Mouse (Mus musculus): ENCODE data around the gene Gm37240. TPM values are rescaled to one million over a fixed set of nuclear protein-coding genes. Genes with fewer than 3 reads are reported as not detected.
"Not testable (repeated sequence)": the region's sequence is repeated elsewhere in the genome, so short reads cannot be mapped to it uniquely, and the experiment has no call there.

Gm37240 gene
- polyA plus RNA-seq, 1 experiment from 2014 or later = 0.67 TPM

GRCm38 (mm10) chr3:84563415-84563814 is 1323.9 kb downstream of the Gm37240 start:
- no peaks in the 10 kb centered on the region for H3K36me3 ChIP-seq (ENCODE audit: control insufficient read depth, insufficient read depth, low read length)
- DNase-seq (ENCODE audit: low spot score, missing footprints) (no peak), ATAC-seq (ENCODE audit: low FRiP score) (no peak)
- no peaks in the 10 kb centered on the region for H3K9me3 ChIP-seq (ENCODE audit: control insufficient read depth, low read length)
- 91% methylated on average over 4 of the region's 4 CpGs for WGBS
- H3K27ac ChIP-seq (ENCODE audit: low read depth, low read length) = no peak overlapping the region
- no peaks in the 10 kb centered on the region for H3K27me3 ChIP-seq (ENCODE audit: control insufficient read depth, insufficient read depth, low read length)
- H3K9ac ChIP-seq (ENCODE audit: low read length) = no peak overlapping the region
- no peak overlapping the region for H3K4me3 ChIP-seq (ENCODE audit: low read depth, low read length)
- no peak overlapping the region for H3K4me2 ChIP-seq
- H3K4me1 ChIP-seq (ENCODE audit: control insufficient read depth, insufficient read depth, low read length) = no peaks in the 10 kb centered on the region

- not testable (repeated sequence) for H3K27me3 ChIP-seq (ENCODE audit: control insufficient read depth, insufficient read depth, low read length); H3K9me3 ChIP-seq (ENCODE audit: control insufficient read depth, low read length); H3K4me2 ChIP-seq; H3K9ac ChIP-seq (ENCODE audit: low read length); H3K27ac ChIP-seq (ENCODE audit: low read depth, low read length); ATAC-seq (ENCODE audit: low FRiP score); H3K36me3 ChIP-seq (ENCODE audit: control insufficient read depth, insufficient read depth, low read length); DNase-seq (ENCODE audit: low spot score, missing footprints); H3K4me3 ChIP-seq (ENCODE audit: low read depth, low read length); H3K4me1 ChIP-seq (ENCODE audit: control insufficient read depth, insufficient read depth, low read length)
- 94% methylated on average over 2 of the region's 2 CpGs for whole genome bisulfite sequencing
These were observed 1324.4 kb downstream of the Gm37240 start for GRCm38 (mm10) chr3:84562911-84563310.

- 97% methylated on average over 3 of the region's 3 CpGs for WGBS
These were observed 1329.0 kb downstream of the Gm37240 start for GRCm38 (mm10) chr3:84558301-84558700.

GRCm38 (mm10) chr3:84555780-84556179 is 1331.5 kb downstream of the Gm37240 start:
- H3K27me3 ChIP-seq (ENCODE audit: control insufficient read depth, insufficient read depth, low read length) = no peaks in the 10 kb centered on the region
- no peak overlapping the region for H3K9ac ChIP-seq (ENCODE audit: low read length)
- no peaks in the 10 kb centered on the region for H3K36me3 ChIP-seq (ENCODE audit: control insufficient read depth, insufficient read depth, low read length)
- 87% methylated on average over 3 of the region's 3 CpGs for WGBS
- H3K4me1 ChIP-seq (ENCODE audit: control insufficient read depth, insufficient read depth, low read length) = no peaks in the 10 kb centered on the region
- DNase-seq (ENCODE audit: low spot score, missing footprints) = no peak
- ATAC-seq (ENCODE audit: low FRiP score) = no peak
- no peak overlapping the region for H3K4me3 ChIP-seq (ENCODE audit: low read depth, low read length)
- H3K27ac ChIP-seq (ENCODE audit: low read depth, low read length) = no peak overlapping the region
- H3K9me3 ChIP-seq (ENCODE audit: control insufficient read depth, low read length) = no peaks in the 10 kb centered on the region
- H3K4me2 ChIP-seq = no peak overlapping the region

More at GRCm38 (mm10) chr3:84558301-84558700, 1329.0 kb downstream of the Gm37240 start:
- Histone ChIP-seq H3K4me3 (ENCODE audit: low read depth, low read length) (no peak overlapping the region), H3K4me2 (no peak overlapping the region), H3K27me3 (ENCODE audit: control insufficient read depth, insufficient read depth, low read length) (no peaks in the 10 kb centered on the region), H3K9ac (ENCODE audit: low read length) (no peak overlapping the region), H3K4me1 (ENCODE audit: control insufficient read depth, insufficient read depth, low read length) (no peaks in the 10 kb centered on the region), H3K9me3 (ENCODE audit: control insufficient read depth, low read length) (no peaks in the 10 kb centered on the region), H3K36me3 (ENCODE audit: control insufficient read depth, insufficient read depth, low read length) (no peaks in the 10 kb centered on the region), H3K27ac (ENCODE audit: low read depth, low read length) (no peak overlapping the region)
- ATAC-seq (ENCODE audit: low FRiP score) (no peak), DNase-seq (ENCODE audit: low spot score, missing footprints) (no peak)

- Histone ChIP-seq H3K9me3 (ENCODE audit: control insufficient read depth, low read length) (no peaks in the 10 kb centered on the region), H3K4me2 (no peak overlapping the region), H3K4me3 (ENCODE audit: low read depth, low read length) (no peak overlapping the region), H3K27me3 (ENCODE audit: control insufficient read depth, insufficient read depth, low read length) (no peaks in the 10 kb centered on the region), H3K9ac (ENCODE audit: low read length) (no peak overlapping the region), H3K27ac (ENCODE audit: low read depth, low read length) (no peak overlapping the region), H3K4me1 (ENCODE audit: control insufficient read depth, insufficient read depth, low read length) (no peaks in the 10 kb centered on the region), H3K36me3 (ENCODE audit: control insufficient read depth, insufficient read depth, low read length) (no peaks in the 10 kb centered on the region)
- no peak for DNase-seq (ENCODE audit: low spot score, missing footprints)
- 81% methylated on average over 8 of the region's 8 CpGs for WGBS
- no peak for ATAC-seq (ENCODE audit: low FRiP score)
These were observed 1340.1 kb downstream of the Gm37240 start for GRCm38 (mm10) chr3:84547177-84547576.

GRCm38 (mm10) chr3:84542450-84542849 is 1344.9 kb downstream of the Gm37240 start:
- 35% methylated on average over 3 of the region's 3 CpGs for WGBS
- not testable (repeated sequence) for H3K9me3 ChIP-seq (ENCODE audit: control insufficient read depth, low read length); H3K4me3 ChIP-seq (ENCODE audit: low read depth, low read length); H3K27me3 ChIP-seq (ENCODE audit: control insufficient read depth, insufficient read depth, low read length); ATAC-seq (ENCODE audit: low FRiP score); H3K4me1 ChIP-seq (ENCODE audit: control insufficient read depth, insufficient read depth, low read length); H3K27ac ChIP-seq (ENCODE audit: low read depth, low read length); H3K9ac ChIP-seq (ENCODE audit: low read length); H3K4me2 ChIP-seq; H3K36me3 ChIP-seq (ENCODE audit: control insufficient read depth, insufficient read depth, low read length)
- DNase-seq (ENCODE audit: low spot score, missing footprints) = peak; percentile 95

GRCm38 (mm10) chr3:84541881-84542280 is 1345.4 kb downstream of the Gm37240 start:
- H3K4me1 ChIP-seq (ENCODE audit: control insufficient read depth, insufficient read depth, low read length) = no peaks in the 10 kb centered on the region
- WGBS = 84% methylated on average over 1 of the region's 1 CpGs

GRCm38 (mm10) chr3:84540640-84541039 is 1346.7 kb downstream of the Gm37240 start:
- H3K4me3 ChIP-seq (ENCODE audit: low read depth, low read length) = no peak overlapping the region
- ATAC-seq (ENCODE audit: low FRiP score) (no peak), DNase-seq (ENCODE audit: low spot score, missing footprints) (no peak)
- no peak overlapping the region for H3K27ac ChIP-seq (ENCODE audit: low read depth, low read length)
- no peak overlapping the region for H3K9ac ChIP-seq (ENCODE audit: low read length)
- H3K36me3 ChIP-seq (ENCODE audit: control insufficient read depth, insufficient read depth, low read length) = no peaks in the 10 kb centered on the region
- no peaks in the 10 kb centered on the region for H3K9me3 ChIP-seq (ENCODE audit: control insufficient read depth, low read length)
- H3K4me2 ChIP-seq = no peak overlapping the region
- H3K27me3 ChIP-seq (ENCODE audit: control insufficient read depth, insufficient read depth, low read length) = no peaks in the 10 kb centered on the region
- H3K4me1 ChIP-seq (ENCODE audit: control insufficient read depth, insufficient read depth, low read length) = no peaks in the 10 kb centered on the region

More at GRCm38 (mm10) chr3:84541881-84542280, 1345.4 kb downstream of the Gm37240 start:
- no peaks in the 10 kb centered on the region for H3K36me3 ChIP-seq (ENCODE audit: control insufficient read depth, insufficient read depth, low read length)
- H3K4me2 ChIP-seq = no peak overlapping the region
- H3K9ac ChIP-seq (ENCODE audit: low read length) = no peak overlapping the region
- H3K9me3 ChIP-seq (ENCODE audit: control insufficient read depth, low read length) = no peaks in the 10 kb centered on the region
- ATAC-seq (ENCODE audit: low FRiP score) (no peak), DNase-seq (ENCODE audit: low spot score, missing footprints) (no peak)
- no peak overlapping the region for H3K27ac ChIP-seq (ENCODE audit: low read depth, low read length)
- no peaks in the 10 kb centered on the region for H3K27me3 ChIP-seq (ENCODE audit: control insufficient read depth, insufficient read depth, low read length)
- H3K4me3 ChIP-seq (ENCODE audit: low read depth, low read length) = no peak overlapping the region

- no peak overlapping the region for H3K4me2 ChIP-seq
- no peaks in the 10 kb centered on the region for H3K36me3 ChIP-seq (ENCODE audit: control insufficient read depth, insufficient read depth, low read length)
- no peaks in the 10 kb centered on the region for H3K9me3 ChIP-seq (ENCODE audit: control insufficient read depth, low read length)
- no peak overlapping the region for H3K27ac ChIP-seq (ENCODE audit: low read depth, low read length)
- H3K27me3 ChIP-seq (ENCODE audit: control insufficient read depth, insufficient read depth, low read length) = no peaks in the 10 kb centered on the region
- DNase-seq (ENCODE audit: low spot score, missing footprints) (no peak), ATAC-seq (ENCODE audit: low FRiP score) (no peak)
- H3K9ac ChIP-seq (ENCODE audit: low read length) = no peak overlapping the region
- no peaks in the 10 kb centered on the region for H3K4me1 ChIP-seq (ENCODE audit: control insufficient read depth, insufficient read depth, low read length)
- 88% methylated on average over 6 of the region's 6 CpGs for WGBS
- no peak overlapping the region for H3K4me3 ChIP-seq (ENCODE audit: low read depth, low read length)
These were observed 1350.3 kb downstream of the Gm37240 start for GRCm38 (mm10) chr3:84536987-84537386.

GRCm38 (mm10) chr3:84533227-84533626 is 1354.1 kb downstream of the Gm37240 start:
- no peaks in the 10 kb centered on the region for H3K9me3 ChIP-seq (ENCODE audit: control insufficient read depth, low read length)
- H3K27ac ChIP-seq (ENCODE audit: low read depth, low read length) = no peak overlapping the region
- DNase-seq (ENCODE audit: low spot score, missing footprints) = no peak
- WGBS = 71% methylated on average over 5 of the region's 5 CpGs
- H3K4me2 ChIP-seq = no peak overlapping the region
- H3K9ac ChIP-seq (ENCODE audit: low read length) = no peak overlapping the region
- no peak overlapping the region for H3K4me3 ChIP-seq (ENCODE audit: low read depth, low read length)
- H3K4me1 ChIP-seq (ENCODE audit: control insufficient read depth, insufficient read depth, low read length) = no peaks in the 10 kb centered on the region
- no peaks in the 10 kb centered on the region for H3K36me3 ChIP-seq (ENCODE audit: control insufficient read depth, insufficient read depth, low read length)
- no peak for ATAC-seq (ENCODE audit: low FRiP score)
- H3K27me3 ChIP-seq (ENCODE audit: control insufficient read depth, insufficient read depth, low read length) = no peaks in the 10 kb centered on the region

Measured in midbrain, embryonic 11.5 days (tissue).